Mouse (Mus musculus) neural tube, embryonic 13.5 days (tissue): ENCODE measurements at regions not wholly inside any gene's neighbourhood (a gene's known extent, or its start where the extent isn't known, plus 50 kb on each side); places are given as distances from the start of the nearest gene placed in this dataset.

ENCODE experiments used
- ATAC-seq: fragments of 200-750 bp; cut with Nextera tagmentation; 2 replicates; pipeline ENCODE4 v1.8.0; 2017; ENCODE audit warnings: low read depth, mild to moderate bottlenecking, moderate TSS enrichment, moderate library complexity
- H3K27ac ChIP-seq: fragments of 300-500 bp; sonication (generic); replicated peaks from 2 replicates; pipeline ENCODE4 v1.5.1; 2015; ENCODE audit warnings: moderate library complexity, mild to moderate bottlenecking, inconsistent platforms
- H3K27me3 ChIP-seq: fragments of 300-500 bp; sonication (generic); 2 replicates; pipeline ENCODE4 v1.6.1; 2015; ENCODE audit warnings: mild to moderate bottlenecking, inconsistent platforms
- H3K36me3 ChIP-seq: fragments of 300-500 bp; sonication (generic); 2 replicates; pipeline ENCODE4 v1.6.1; 2015; ENCODE audit warnings: mild to moderate bottlenecking, inconsistent platforms
- H3K4me1 ChIP-seq: fragments of 300-500 bp; sonication (generic); replicated peaks from 2 replicates; pipeline ENCODE4 v1.6.1; 2015; ENCODE audit warnings: inconsistent platforms
- H3K4me2 ChIP-seq: fragments of 300-500 bp; sonication (generic); 2 replicates; pipeline ENCODE4 v1.6.1; 2015; ENCODE audit warnings: inconsistent platforms, mild to moderate bottlenecking, moderate library complexity
- H3K4me3 ChIP-seq: fragments of 300-500 bp; sonication (generic); 2 replicates; pipeline ENCODE4 v1.5.1; 2015; ENCODE audit warnings: mild to moderate bottlenecking, inconsistent platforms
- H3K9ac ChIP-seq: fragments of 300-500 bp; sonication (generic); 2 replicates; pipeline ENCODE4 v1.6.1; 2015; ENCODE audit warnings: moderate library complexity, mild to moderate bottlenecking, inconsistent platforms
- H3K9me3 ChIP-seq: fragments of 300-500 bp; sonication (generic); 2 replicates; pipeline ENCODE4 v1.6.1; 2016; ENCODE audit warnings: inconsistent platforms
- WGBS: fragments of 180-500 bp; shearing (Covaris S2); methylation state at CpG from one replicate; pipeline ENCODE4 v1.1.7; 2015; 5-methylcytosine and 5-hydroxymethylcytosine counted together

DNA sequence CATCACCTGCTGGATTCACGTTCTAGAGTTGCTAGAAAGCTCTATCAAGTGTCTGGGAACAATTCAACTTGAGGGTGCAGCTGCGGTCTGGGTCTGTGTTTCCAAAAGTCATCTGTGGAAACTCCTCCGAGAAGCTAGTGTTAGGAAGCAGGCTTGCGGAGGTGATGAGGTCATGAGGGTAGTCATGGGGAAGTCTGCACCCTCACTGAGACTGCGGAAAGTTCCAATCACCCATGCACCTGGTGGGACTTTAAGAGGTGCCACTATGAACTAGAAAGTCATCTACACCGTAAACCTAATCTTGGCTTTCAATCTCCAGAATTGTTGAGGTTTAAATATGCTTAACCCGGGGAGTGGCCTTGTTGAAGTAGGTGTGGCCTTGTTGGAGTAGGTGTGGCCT, 195.5 kb upstream of the Afdn start:
- no peaks in the 10 kb centered on the region for H3K27me3 ChIP-seq
- H3K9me3 ChIP-seq, result no peaks in the 10 kb centered on the region
- H3K4me3 ChIP-seq, result no peak overlapping the region
- no peak for ATAC-seq
- 95% methylated on average over 7 of the region's 7 CpGs for WGBS
- no peak overlapping the region for H3K9ac ChIP-seq
- no peak overlapping the region for H3K27ac ChIP-seq
- no peaks in the 10 kb centered on the region for H3K4me1 ChIP-seq
- H3K36me3 ChIP-seq, result no peaks in the 10 kb centered on the region
- H3K4me2 ChIP-seq, result no peak overlapping the region

DNA sequence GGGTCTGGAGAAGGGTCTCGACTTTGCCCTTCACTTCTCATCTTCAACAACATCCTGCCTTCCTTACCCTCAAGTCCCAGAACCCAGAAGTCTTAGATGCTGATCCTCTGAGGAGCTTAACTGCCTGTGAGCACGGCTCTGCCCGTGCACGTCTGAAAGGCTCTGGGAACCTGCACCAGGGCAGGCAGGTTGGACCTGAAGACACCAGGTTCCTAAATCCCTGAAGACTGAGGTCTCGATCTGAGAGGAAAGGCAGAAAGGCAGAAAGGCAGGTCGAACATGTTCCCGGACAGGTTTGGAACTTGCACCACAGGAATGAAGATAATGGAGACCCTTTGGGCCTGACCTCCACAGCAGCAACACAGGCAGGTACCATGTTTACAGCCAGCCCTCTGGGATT, 193.7 kb upstream of the Afdn start:
- no peaks in the 10 kb centered on the region for H3K27me3 ChIP-seq
- no peak for ATAC-seq
- H3K9me3 ChIP-seq, result no peaks in the 10 kb centered on the region
- H3K9ac ChIP-seq, result no peak overlapping the region
- H3K4me3 ChIP-seq, result no peak overlapping the region
- H3K4me2 ChIP-seq, result no peak overlapping the region
- WGBS, result 85% methylated on average over 7 of the region's 7 CpGs
- H3K27ac ChIP-seq, result no peak overlapping the region
- H3K4me1 ChIP-seq, result no peaks in the 10 kb centered on the region
- H3K36me3 ChIP-seq, result no peaks in the 10 kb centered on the region

DNA sequence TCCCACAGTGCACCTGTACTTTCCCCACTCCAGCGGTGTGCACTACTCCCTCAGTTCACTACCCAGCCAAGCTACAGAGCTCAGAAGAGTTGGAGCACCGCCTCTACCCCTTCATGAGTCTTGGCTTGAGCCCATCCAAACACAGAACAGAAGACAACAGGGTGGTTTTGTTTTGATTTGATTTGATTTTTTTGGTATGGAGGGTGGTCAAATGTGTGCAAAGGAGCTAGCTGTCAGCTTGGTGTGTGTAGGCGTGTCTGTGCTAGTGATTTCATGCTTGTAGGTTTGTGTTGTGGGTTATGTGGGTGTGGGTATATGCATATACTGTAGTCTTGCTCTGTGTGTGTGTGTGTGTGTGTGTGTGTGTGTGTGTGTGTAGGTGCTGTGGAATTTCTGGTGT, 193.2 kb upstream of the Afdn start:
- H3K9ac ChIP-seq, result no peak overlapping the region
- no peaks in the 10 kb centered on the region for H3K9me3 ChIP-seq
- no peak for ATAC-seq
- H3K4me3 ChIP-seq, result no peak overlapping the region
- no peak overlapping the region for H3K27ac ChIP-seq
- H3K4me1 ChIP-seq, result no peaks in the 10 kb centered on the region
- no peaks in the 10 kb centered on the region for H3K36me3 ChIP-seq
- 80% methylated on average over 3 of the region's 3 CpGs for WGBS
- H3K4me2 ChIP-seq, result no peak overlapping the region
- H3K27me3 ChIP-seq, result no peaks in the 10 kb centered on the region

DNA sequence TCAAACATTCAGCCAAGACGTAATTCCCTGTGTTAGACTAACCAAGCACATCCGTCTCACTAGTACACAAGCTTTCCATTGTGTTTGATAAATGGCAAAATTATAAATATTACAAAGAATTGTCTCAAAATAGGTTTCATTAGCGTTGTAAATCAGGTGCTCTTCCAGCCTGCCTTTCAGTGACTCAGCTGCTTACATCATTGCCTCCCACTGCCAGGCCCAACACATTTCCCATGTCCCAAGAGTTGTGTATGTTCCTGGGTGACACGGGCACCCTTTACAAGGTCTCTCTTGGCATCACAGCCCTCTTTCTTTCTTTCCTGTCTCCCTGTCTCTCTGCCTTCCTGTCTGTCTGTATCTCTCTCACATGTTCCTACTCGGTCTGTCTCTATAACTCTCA, 189.5 kb upstream of the Afdn start:
- Histone ChIP-seq H3K27me3 (no peaks in the 10 kb centered on the region), H3K9me3 (no peaks in the 10 kb centered on the region), H3K27ac (no peak overlapping the region), H3K4me3 (no peak overlapping the region), H3K9ac (no peak overlapping the region), H3K4me2 (no peak overlapping the region), H3K36me3 (no peaks in the 10 kb centered on the region), H3K4me1 (peaks cover 20% of the 10 kb centered on the region)
- WGBS, result 86% methylated on average over 5 of the region's 5 CpGs
- ATAC-seq, result no peak

DNA sequence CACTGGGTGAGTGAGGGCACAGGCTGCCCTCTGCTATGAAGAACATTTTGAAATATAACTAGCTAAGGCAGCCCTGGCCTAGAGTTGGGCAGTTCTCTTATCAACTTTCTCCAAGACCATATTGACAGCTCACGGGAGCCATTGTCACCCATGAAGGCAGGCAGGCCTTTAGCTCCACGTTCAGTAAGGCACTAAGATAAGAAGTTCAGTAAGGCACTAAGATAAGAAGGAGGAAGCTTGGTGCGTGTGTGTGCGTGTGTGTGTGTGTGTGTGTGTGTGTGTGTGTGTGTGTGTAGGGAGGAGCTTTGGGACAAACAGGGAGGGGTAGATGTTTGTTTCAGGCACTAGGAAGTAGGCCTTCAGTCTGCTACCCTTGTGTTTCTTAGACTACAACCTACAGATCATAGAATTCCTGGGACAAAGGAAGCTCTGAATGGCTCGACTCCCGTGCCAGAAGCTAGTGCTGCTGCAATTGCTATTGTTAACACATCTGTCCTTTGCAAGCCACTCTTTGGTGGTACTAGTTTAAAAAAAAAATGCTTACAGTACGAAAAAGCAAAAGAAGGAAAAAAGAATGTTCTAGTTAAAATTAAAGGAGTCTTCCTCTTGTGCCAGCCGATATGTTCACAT, 188.0 kb upstream of the Afdn start:
- WGBS, result 51% methylated on average over 8 of the region's 8 CpGs
- Histone ChIP-seq H3K27ac (no peak overlapping the region), H3K27me3 (no peaks in the 10 kb centered on the region), H3K4me2 (no peak overlapping the region), H3K36me3 (no peaks in the 10 kb centered on the region), H3K4me3 (no peak overlapping the region), H3K9me3 (no peaks in the 10 kb centered on the region), H3K9ac (no peak overlapping the region), H3K4me1 (peaks cover 20% of the 10 kb centered on the region)
- ATAC-seq, result no peak

DNA sequence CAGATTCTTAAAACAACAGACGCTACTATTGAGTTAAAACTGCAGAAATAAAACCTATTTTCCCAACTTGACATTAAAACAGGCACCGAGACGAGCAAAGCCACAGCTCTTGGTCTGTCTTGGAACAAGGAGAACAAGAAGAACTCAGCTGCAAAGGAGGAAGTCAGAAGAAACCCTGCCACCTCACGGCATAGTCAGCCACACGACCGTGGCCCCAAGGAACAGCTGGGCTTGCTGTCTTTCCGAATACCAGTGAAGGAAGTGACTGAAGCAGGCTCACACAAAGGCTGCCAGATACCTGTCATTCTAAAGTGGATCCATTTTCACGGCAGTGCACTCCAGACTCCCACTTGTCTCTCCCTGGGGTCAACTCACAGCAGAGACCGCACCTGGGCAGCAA, 187.3 kb upstream of the Afdn start:
- WGBS, result 76% methylated on average over 9 of the region's 9 CpGs
- Histone ChIP-seq H3K4me3 (no peak overlapping the region), H3K4me1 (peaks cover 20% of the 10 kb centered on the region), H3K4me2 (no peak overlapping the region), H3K27ac (no peak overlapping the region), H3K9ac (no peak overlapping the region), H3K9me3 (no peaks in the 10 kb centered on the region), H3K27me3 (no peaks in the 10 kb centered on the region), H3K36me3 (no peaks in the 10 kb centered on the region)
- no peak for ATAC-seq

DNA sequence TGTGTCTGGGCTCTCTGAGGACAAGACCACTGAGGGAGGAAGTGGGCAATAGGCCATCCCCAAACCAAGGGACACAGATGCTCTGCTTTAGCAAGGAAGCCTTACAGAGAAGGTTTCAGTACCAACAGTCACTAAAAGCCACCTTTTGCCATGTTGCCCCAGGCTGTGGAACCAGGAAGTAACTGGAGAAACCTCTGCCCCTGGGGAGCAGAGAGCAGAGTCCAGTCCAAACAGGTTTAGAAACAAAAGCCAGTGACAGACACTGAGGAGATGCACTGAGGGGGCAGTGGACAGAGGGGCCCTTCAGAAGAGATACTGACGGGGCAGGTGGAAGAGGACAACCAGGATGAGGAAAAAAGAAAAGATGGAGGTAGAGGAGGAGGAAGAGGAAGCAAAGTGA, 186.2 kb upstream of the Afdn start:
- ATAC-seq, result no peak
- peak overlapping the region; percentile 80 for H3K27ac ChIP-seq

DNA sequence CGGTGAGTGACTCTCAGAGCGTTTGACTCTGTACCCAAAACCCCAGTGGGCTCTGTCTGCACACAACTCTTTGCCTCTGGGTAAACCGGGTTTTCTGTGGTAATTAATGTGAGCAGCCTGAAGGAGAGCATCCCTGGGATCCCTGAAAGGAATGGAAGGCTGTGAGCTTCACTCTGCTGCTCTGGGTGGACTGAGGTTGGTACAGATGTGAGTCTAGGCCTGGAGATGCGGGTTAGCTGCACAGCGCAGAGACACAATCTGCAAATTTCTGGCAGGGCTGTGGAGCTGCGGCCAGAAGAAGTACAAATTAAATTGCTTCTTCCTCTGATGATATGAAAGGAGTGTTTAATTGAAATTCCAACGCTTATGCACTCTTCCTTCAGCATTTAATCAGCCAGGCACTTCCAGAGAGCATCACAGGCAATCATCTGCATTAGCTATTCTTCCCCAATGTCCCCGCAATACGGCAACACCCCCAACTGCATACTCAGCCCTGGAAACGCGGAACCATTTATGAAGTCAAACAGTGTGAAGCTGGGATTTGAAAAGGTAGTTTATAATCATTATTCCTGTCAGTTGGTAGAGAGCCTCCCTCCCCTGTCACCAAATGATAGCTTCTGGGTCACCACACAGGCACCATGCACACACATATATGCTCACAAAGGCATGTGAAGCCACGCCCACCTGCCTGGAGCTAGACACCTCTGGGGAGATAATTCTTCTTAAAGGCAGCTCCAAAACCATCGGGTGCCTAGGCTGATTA, 185.5 kb upstream of the Afdn start:
- peak overlapping the region; percentile 80 for H3K27ac ChIP-seq
- peak; percentile 68 for ATAC-seq
- WGBS, result 51% methylated on average over 13 of the region's 13 CpGs
- 0 out of 2 replicates have a peak overlapping the region, but pooled peaks have one; percentile 4 for H3K4me2 ChIP-seq
- H3K4me1 ChIP-seq, result peaks cover 20% of the 10 kb centered on the region
- no peak overlapping the region for H3K4me3 ChIP-seq
- H3K9ac ChIP-seq, result peak overlapping the region; percentile 4; the same call in 1 of the 2 replicates
- H3K36me3 ChIP-seq, result no peaks in the 10 kb centered on the region
- no peaks in the 10 kb centered on the region for H3K27me3 ChIP-seq
- no peaks in the 10 kb centered on the region for H3K9me3 ChIP-seq

More for the DNA sequence above, 186.2 kb upstream of the Afdn start:
- Histone ChIP-seq H3K9me3 (no peaks in the 10 kb centered on the region), H3K9ac (no peak overlapping the region), H3K36me3 (no peaks in the 10 kb centered on the region), H3K4me2 (no peak overlapping the region), H3K4me1 (peaks cover 20% of the 10 kb centered on the region), H3K4me3 (no peak overlapping the region), H3K27me3 (no peaks in the 10 kb centered on the region)
- WGBS, result 84% methylated on average over 1 of the region's 1 CpGs

DNA sequence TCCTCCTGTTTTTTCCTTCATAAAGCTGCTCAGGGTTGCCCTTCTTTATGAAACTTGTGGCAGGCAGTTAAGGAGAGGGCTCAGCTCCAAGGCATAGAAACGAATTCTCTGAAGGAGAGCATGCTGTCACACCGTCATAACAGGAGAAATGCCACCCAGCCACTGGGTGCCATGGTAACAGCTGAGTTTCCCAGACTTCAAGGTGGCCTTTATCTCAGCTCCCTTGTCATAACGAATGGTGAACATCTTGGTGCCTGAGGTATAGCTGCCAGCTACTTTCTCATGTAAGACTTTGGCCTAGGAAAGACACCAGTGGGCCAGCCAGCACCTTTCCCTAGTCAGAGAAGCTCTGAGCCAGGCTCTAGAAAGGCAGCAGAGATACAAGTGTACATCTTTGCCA, 182.5 kb upstream of the Afdn start:
- 69% methylated on average over 3 of the region's 3 CpGs for WGBS
- H3K4me1 ChIP-seq, result peaks cover 23% of the 10 kb centered on the region
- ATAC-seq, result no peak
- H3K9me3 ChIP-seq, result no peaks in the 10 kb centered on the region
- no peak overlapping the region for H3K27ac ChIP-seq
- no peaks in the 10 kb centered on the region for H3K27me3 ChIP-seq
- H3K4me2 ChIP-seq, result no peak overlapping the region
- no peaks in the 10 kb centered on the region for H3K36me3 ChIP-seq
- H3K4me3 ChIP-seq, result no peak overlapping the region
- H3K9ac ChIP-seq, result no peak overlapping the region

DNA sequence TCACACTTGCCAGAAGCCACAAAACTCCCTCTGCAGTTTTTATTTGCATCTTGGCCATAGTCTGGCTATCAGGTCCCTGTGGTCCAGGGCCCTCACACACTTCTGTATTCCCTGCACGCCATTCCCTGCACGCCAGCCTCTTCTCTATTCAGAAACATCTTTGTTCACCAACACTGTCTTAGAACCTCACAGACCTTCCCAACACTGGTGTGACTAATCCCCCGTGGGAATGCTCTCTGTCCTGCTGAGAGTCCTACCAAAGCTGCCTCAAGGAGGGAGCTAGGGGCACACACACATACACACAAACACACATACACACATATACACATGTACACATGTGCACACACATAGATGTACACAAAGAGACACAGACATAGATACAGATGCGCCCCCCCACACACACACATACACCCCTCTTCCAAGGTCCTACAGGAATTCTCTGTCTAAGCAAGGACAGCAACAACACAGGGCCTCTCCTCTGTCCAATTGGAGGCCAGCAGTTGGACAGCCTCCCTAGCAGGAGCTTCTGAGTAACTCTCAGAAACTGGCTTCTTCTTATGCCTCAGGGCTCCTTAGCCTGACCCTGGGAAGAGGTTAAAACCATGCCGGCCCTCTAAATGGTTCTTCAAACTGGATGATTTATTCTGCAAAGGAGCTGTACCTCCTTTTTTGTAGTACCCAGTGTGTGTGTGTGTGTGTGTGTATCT, 179.0 kb upstream of the Afdn start:
- Histone ChIP-seq H3K4me2 (no peak overlapping the region), H3K27me3 (no peaks in the 10 kb centered on the region), H3K9ac (no peak overlapping the region), H3K27ac (no peak overlapping the region), H3K36me3 (no peaks in the 10 kb centered on the region), H3K9me3 (no peaks in the 10 kb centered on the region), H3K4me1 (peaks cover 11% of the 10 kb centered on the region; the same call in 1 of the 2 replicates), H3K4me3 (no peak overlapping the region)
- WGBS, result 72% methylated on average over 5 of the region's 5 CpGs
- ATAC-seq, result no peak

DNA sequence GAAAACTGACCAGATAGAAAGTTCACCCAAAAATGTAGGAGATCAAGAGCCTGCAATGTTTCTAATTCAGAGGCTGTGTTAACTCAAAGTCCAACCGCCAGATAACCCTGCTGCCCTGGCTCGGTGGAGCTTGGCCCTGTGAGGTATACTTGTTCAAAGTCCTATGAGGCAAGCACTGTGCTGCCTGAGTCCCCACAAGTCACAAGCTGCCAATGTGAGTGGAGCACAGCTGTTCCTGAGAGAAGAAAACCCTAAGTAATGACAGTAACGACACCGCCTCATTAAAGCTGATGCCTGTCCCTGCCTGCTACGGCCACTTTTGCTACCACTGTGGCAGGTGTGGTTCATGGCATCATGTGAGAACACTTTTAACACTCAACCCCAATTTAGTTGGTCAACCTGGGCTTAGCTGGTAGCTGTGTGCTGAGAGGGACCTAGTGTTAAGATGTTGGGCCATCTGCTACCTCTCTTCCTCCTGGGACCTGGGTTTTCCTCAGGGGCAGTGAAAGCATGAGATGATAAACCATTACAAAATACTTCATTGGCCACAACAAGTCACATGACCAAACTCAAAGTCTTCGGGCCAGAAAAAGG, 178.2 kb upstream of the Afdn start:
- Histone ChIP-seq H3K36me3 (no peaks in the 10 kb centered on the region), H3K27ac (no peak overlapping the region), H3K9me3 (no peaks in the 10 kb centered on the region), H3K4me3 (no peak overlapping the region), H3K27me3 (no peaks in the 10 kb centered on the region), H3K9ac (no peak overlapping the region), H3K4me1 (peaks cover 11% of the 10 kb centered on the region; the same call in 1 of the 2 replicates), H3K4me2 (no peak overlapping the region)
- no peak for ATAC-seq
- WGBS, result 80% methylated on average over 6 of the region's 6 CpGs
